Mouse (Mus musculus): Measurements from ENCODE around the gene Gm2a. TPM values are rescaled to one million over a fixed set of nuclear protein-coding genes. Genes with fewer than 3 reads are reported as not detected.
"Not testable (repeated sequence)": the region's sequence is repeated elsewhere in the genome, so short reads cannot be mapped to it uniquely, and the experiment has no call there.

Gm2a gene
- polyA plus RNA-seq, 1 experiment from 2014 or later, result 23.2 TPM

DNA sequence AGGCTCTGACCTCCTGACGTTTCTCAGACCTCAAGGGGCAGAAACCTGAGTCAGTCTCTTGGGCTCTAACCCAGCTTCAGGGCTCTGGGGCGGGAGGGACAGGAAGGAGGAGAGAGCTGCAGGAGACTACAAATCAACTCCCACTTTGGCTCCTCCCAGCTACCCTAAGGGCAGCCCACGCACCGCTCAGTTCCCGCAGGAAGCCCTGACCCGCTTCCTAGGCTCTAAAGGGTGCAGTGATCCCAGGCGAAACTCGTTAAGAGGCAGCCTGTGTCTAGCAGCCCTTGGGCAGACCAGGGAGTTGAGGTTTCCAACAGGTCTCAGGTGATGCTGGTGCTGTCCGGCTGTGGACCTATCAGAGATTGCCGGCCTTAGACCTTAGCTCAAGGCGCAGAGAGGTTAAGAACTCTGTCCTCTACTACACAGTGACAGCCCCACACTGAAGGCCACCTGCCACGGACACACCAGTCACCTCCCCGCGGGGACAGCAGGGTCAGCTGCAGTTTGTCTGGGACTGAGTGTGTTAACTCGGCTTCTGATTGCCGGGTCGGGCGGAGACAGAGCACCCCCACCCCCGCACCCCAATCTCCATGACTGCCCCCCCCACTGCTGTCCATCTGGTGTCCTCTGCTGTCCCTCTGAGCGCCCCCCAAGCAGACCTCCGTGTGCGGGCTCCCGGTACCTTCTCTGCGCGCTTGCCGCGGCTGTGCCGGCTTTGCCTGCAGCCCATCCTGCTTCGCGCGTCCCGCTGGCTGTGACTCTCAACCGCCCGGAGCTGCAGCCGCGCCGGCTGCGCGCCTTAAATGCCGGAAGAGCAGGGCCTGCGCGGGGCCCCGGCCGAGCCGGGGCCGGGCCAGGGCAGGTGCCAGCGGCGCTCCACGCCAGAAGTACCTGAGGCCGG, 20.3 kb upstream of the Gm2a start, which contains the start of gene Ccdc69:
TSS of gene Ccdc69 (minus strand) at position 801 of the 901 bp plus-strand sequence.
- Histone ChIP-seq H3K27me3 (replicated peaks) (peaks cover 17% of the 10 kb centered on the region), H3K9me3 (no peaks in the 10 kb centered on the region), H3K4me2 (peak within 1 kb of the TSS; percentile 94), H3K4me1 (peaks cover 16% of the 10 kb centered on the region), H3K36me3 (replicated peaks) (no peaks in the 10 kb centered on the region), H3K27ac (no peak within 1 kb of the TSS), H3K4me3 (peak within 1 kb of the TSS; percentile 42), H3K9ac (peak within 1 kb of the TSS; percentile 43)
- ATAC-seq (replicated peaks), result peak; percentile 48
- whole genome bisulfite sequencing, result under 1% methylated on average over 50 of the region's 50 CpGs

DNA sequence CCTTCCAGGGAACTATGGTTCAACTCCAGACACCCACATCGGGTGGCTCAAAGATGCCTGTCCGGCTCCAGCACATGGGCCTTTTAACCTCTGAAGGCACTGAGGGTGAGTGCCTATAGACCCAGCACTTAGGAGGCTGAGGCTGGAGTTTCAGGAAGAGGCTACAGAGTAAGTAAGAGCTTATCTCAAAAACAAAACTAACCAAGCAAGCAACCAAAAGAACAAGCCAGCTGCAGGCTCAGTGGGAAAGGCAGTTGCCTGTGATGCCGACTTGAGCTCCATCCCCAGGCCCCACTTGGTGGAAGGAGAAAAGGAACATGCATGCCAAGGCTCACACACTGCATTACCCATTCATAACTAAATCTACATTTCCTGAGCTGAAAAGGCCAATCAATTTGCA, 19.4 kb upstream of the Gm2a start:
- Histone ChIP-seq H3K27ac (no peak overlapping the region), H3K9ac (no peak overlapping the region), H3K9me3 (no peaks in the 10 kb centered on the region), H3K27me3 (replicated peaks) (peaks cover 17% of the 10 kb centered on the region), H3K4me3 (no peak overlapping the region), H3K4me1 (peaks cover 16% of the 10 kb centered on the region), H3K36me3 (replicated peaks) (no peaks in the 10 kb centered on the region), H3K4me2 (peak overlapping the region; percentile 94; the same call in 1 of the 2 replicates)
- WGBS, result 56% methylated on average over 3 of the region's 3 CpGs
- ATAC-seq (replicated peaks), result no peak

DNA sequence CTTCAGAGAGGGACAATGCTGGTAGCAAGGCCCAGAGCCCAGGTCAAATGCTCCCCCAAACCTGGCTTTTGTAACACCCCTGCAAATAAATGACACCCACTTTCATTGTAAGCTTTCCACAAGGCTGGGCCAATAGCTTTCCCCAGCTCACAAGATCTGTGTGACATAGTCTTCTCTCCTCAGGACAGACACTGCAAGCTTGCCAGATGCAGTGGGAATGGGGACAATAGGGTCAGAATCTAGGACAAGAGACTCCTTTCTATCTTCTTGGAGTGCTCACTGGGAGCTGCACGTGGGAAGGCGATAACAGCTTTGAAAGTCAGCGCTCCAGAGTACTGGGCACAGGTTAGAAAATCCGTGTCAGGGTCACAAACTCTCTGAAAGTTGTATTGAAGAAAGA, 18.7 kb upstream of the Gm2a start:
- Histone ChIP-seq H3K4me1 (peaks cover 16% of the 10 kb centered on the region), H3K9me3 (no peaks in the 10 kb centered on the region), H3K36me3 (replicated peaks) (no peaks in the 10 kb centered on the region), H3K27me3 (replicated peaks) (peaks cover 17% of the 10 kb centered on the region), H3K4me3 (no peak overlapping the region), H3K9ac (no peak overlapping the region), H3K27ac (no peak overlapping the region), H3K4me2 (no peak overlapping the region)
- WGBS, result 71% methylated on average over 4 of the region's 4 CpGs
- ATAC-seq (replicated peaks), result no peak

DNA sequence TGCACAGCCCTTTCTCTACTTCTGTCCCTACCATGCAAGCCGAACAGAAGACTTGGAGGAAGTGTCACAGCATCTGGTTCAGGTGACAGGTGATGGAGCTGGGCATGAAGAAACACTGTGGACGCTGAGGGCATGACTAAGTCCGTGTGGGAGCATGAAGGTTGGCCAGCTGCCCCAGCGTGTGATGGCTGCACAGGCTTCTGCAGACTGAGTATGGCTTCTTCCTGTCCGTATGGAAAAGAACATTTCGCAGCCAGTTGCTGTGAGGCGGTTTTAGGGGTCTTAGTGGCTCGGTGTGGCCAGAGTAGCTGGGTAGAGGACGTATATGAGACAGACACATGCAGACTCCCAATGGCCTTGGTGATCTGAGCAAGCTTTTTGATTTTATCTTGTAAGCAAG, 16.7 kb upstream of the Gm2a start:
- Histone ChIP-seq H3K4me2 (no peak overlapping the region), H3K4me1 (peaks cover 16% of the 10 kb centered on the region), H3K36me3 (replicated peaks) (no peaks in the 10 kb centered on the region), H3K4me3 (no peak overlapping the region), H3K27me3 (replicated peaks) (peaks cover 17% of the 10 kb centered on the region), H3K9ac (no peak overlapping the region), H3K9me3 (no peaks in the 10 kb centered on the region), H3K27ac (no peak overlapping the region)
- WGBS, result 89% methylated on average over 9 of the region's 9 CpGs
- no peak for ATAC-seq (replicated peaks)

DNA sequence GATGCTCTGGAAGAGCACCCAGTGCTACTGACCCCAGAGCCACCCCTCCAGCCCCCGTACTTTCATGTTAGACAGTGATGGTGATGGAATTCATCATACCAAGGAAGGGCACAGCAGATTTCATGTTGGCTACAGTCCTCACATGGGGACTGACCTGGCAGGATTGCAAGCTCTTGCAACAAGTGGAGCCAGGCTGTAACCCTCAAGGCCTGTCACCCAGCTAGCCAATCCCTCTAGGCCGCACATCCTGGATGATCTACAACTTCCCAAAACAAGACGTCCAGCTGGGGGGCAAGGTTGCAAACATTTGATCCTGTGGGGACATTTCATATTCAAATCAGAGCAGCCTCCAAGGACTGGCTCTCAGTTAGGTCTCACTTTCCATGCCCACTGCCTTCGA, 13.3 kb upstream of the Gm2a start:
- Histone ChIP-seq H3K9ac (no peak overlapping the region), H3K4me2 (no peak overlapping the region), H3K9me3 (no peaks in the 10 kb centered on the region), H3K4me1 (no peaks in the 10 kb centered on the region), H3K27me3 (replicated peaks) (no peaks in the 10 kb centered on the region), H3K27ac (no peak overlapping the region), H3K4me3 (no peak overlapping the region), H3K36me3 (replicated peaks) (no peaks in the 10 kb centered on the region)
- WGBS, result 80% methylated on average over 4 of the region's 4 CpGs
- ATAC-seq (replicated peaks), result no peak

DNA sequence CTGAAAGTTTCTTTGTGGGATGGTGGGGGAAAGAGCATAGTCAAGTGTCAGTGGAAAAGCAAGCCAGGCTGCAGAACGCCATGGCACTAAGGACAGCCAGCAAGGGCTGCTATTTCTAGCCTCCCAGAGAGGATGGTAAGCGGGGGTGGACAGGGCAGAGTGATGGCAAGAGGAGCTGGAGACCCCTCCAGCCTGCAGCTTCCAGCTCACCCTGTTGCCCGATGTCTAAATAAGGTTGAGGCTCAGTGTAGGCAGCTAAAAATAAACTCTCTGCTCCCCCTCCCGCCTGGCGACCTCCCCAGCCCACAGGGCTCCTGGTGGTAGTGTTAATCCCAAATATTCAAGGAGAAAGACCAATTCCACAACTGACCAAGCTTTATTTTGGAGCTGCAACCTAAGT, 12.5 kb upstream of the Gm2a start:
- Histone ChIP-seq H3K27me3 (replicated peaks) (no peaks in the 10 kb centered on the region), H3K4me1 (no peaks in the 10 kb centered on the region), H3K27ac (no peak overlapping the region), H3K4me3 (no peak overlapping the region), H3K9ac (no peak overlapping the region), H3K4me2 (no peak overlapping the region), H3K9me3 (no peaks in the 10 kb centered on the region), H3K36me3 (replicated peaks) (no peaks in the 10 kb centered on the region)
- no peak for ATAC-seq (replicated peaks)
- 56% methylated on average over 5 of the region's 5 CpGs for WGBS

DNA sequence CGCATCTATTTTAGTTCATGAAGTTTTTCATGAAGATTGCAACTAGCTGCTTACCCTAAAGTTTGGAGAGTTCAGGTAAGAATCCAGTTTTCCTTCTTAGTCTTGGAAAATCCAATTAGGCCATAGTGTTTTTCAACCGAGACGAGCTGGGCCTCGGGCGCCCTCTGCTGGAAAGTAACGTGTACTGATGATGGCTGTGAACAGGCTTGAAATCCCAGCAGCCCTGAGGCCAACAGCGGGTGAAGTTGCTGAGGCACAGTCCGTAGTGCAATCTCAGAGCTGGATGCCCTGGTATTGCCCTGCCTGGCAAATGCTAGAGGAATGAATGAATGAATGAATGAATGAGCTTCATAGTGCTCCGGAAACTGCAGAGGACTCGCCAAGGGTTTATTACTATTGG, 10.9 kb upstream of the Gm2a start:
- H3K4me2 ChIP-seq, result no peak overlapping the region
- no peaks in the 10 kb centered on the region for H3K9me3 ChIP-seq
- WGBS, result 5% methylated on average over 10 of the region's 10 CpGs
- no peak overlapping the region for H3K27ac ChIP-seq
- H3K4me3 ChIP-seq, result no peak overlapping the region
- no peak overlapping the region for H3K9ac ChIP-seq
- H3K27me3 ChIP-seq (replicated peaks), result no peaks in the 10 kb centered on the region
- no peaks in the 10 kb centered on the region for H3K36me3 ChIP-seq (replicated peaks)
- ATAC-seq (replicated peaks), result peak; percentile 69; the same call in 1 of the 2 replicates
- no peaks in the 10 kb centered on the region for H3K4me1 ChIP-seq

DNA sequence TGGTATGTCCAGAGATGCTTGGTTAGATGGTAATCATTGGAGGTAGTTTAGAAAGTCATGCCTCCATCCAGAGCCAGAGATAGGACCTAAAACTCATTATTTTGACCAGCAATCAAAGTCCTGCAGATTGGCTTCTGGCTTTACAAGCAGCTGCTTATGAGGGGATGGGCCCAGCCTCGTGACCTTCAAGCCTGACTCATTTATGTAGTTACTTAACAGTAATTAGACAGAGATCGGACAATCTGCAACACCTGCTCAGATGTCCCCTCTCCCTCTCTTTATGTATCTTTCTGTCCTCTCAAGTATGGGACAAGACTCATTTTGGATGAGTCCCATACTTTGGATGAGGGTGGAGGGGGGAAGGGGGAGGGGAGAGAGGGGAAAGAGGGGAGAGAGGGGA, 8.0 kb upstream of the Gm2a start:
- no peak for ATAC-seq (replicated peaks)
- H3K36me3 ChIP-seq (replicated peaks), result no peaks in the 10 kb centered on the region
- no peaks in the 10 kb centered on the region for H3K9me3 ChIP-seq
- no peak overlapping the region for H3K27ac ChIP-seq
- no peak overlapping the region for H3K4me2 ChIP-seq
- WGBS, result 80% methylated on average over 2 of the region's 2 CpGs
- no peak overlapping the region for H3K9ac ChIP-seq
- no peaks in the 10 kb centered on the region for H3K4me1 ChIP-seq
- H3K27me3 ChIP-seq (replicated peaks), result no peaks in the 10 kb centered on the region
- H3K4me3 ChIP-seq, result no peak overlapping the region

DNA sequence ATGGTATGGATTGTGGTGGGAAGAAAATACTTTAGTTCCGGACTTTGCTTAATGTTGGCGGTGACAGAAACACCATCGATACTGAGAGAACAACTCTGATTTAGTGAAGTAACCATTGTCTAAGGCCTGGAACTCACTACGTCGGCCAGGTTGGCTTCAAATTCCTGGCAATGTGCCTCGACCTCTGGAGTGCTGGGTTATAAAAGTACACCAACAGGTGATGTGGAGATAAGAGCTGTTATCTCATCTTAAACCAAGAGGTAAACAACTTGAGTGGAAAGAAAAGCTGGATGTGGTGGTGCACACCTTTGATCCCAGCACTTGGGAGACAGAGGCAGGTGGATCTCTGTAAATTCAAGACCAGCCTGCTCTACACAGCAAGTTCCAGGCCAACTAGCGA, 4.8 kb upstream of the Gm2a start:
- WGBS, result 88% methylated on average over 7 of the region's 7 CpGs
- Histone ChIP-seq H3K9ac (no peak overlapping the region), H3K27me3 (replicated peaks) (no peaks in the 10 kb centered on the region), H3K36me3 (replicated peaks) (no peaks in the 10 kb centered on the region), H3K4me3 (no peak overlapping the region), H3K9me3 (no peaks in the 10 kb centered on the region), H3K4me2 (no peak overlapping the region), H3K4me1 (peaks cover 6% of the 10 kb centered on the region; the same call in 1 of the 2 replicates), H3K27ac (no peak overlapping the region)
- ATAC-seq (replicated peaks), result no peak

DNA sequence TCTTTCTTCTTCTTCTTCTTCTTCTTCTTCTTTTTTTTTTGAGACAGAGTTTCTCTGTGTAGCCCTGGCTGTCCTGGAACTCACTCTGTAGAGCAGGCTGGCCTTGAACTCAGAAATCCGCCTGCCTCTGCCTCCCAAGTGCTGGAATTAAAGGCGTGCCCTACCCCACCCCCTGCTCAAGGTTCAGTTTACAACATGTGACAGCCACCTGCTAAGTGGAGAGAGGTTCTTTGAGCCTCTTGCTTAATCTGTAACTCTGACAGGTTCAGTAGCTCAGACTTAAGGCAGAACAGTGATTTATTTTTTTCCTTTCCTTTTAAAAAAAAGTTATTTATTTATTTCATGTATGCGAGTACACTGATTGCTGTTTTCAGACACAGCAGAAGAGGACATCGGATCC, 1.6 kb upstream of the Gm2a start:
- peaks cover 27% of the 10 kb centered on the region for H3K4me1 ChIP-seq
- H3K27me3 ChIP-seq (replicated peaks); H3K36me3 ChIP-seq (replicated peaks); H3K4me2 ChIP-seq; H3K27ac ChIP-seq; H3K9me3 ChIP-seq; ATAC-seq (replicated peaks); H3K4me3 ChIP-seq; H3K9ac ChIP-seq: not testable (repeated sequence)
- 92% methylated on average over 4 of the region's 4 CpGs for WGBS

DNA sequence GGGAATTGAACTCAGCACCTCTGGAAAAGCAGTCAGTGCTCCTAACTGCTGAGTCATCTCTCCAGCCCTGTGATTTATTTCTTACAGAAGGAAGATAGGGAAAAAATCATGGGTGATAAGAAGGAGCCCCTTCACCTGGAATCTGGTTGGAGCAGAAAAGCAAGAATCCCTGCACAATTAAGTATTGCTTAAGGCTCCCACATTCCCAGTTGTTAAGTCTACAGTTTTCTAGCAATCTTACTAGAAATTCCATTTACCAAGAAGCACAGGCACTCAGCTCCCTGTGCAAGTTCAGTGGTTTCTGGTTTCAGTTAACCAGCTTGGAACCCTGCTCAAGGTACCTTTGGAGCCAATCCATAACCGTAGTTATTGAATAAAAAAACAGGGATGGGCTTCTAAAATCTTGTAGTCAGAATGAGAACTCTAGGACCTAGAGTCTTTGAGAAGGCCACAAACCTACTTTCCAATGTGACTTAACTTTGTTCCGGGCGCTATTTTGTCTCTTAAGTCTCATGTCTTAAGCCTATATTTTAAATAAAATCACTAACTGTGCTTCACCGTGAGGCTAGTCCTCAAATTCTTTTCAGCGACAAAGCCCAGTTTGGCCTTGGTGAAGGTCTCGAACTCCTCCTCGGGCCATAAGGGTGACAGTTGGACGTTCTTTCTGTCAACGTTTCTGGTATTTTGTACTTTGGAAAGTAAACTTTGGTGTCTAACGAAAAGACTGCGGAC, 1.0 kb upstream of the Gm2a start:
- Histone ChIP-seq H3K36me3 (replicated peaks) (no peaks in the 10 kb centered on the region), H3K27ac (0 out of 2 replicates have a peak overlapping the region, but pooled peaks have one; percentile 80), H3K4me1 (peaks cover 27% of the 10 kb centered on the region), H3K9ac (no peak overlapping the region), H3K4me2 (peak overlapping the region; percentile 81), H3K27me3 (replicated peaks) (no peaks in the 10 kb centered on the region), H3K4me3 (peak overlapping the region; percentile 54), H3K9me3 (no peaks in the 10 kb centered on the region)
- 44% methylated on average over 11 of the region's 11 CpGs for WGBS
- ATAC-seq (replicated peaks), result no peak

DNA sequence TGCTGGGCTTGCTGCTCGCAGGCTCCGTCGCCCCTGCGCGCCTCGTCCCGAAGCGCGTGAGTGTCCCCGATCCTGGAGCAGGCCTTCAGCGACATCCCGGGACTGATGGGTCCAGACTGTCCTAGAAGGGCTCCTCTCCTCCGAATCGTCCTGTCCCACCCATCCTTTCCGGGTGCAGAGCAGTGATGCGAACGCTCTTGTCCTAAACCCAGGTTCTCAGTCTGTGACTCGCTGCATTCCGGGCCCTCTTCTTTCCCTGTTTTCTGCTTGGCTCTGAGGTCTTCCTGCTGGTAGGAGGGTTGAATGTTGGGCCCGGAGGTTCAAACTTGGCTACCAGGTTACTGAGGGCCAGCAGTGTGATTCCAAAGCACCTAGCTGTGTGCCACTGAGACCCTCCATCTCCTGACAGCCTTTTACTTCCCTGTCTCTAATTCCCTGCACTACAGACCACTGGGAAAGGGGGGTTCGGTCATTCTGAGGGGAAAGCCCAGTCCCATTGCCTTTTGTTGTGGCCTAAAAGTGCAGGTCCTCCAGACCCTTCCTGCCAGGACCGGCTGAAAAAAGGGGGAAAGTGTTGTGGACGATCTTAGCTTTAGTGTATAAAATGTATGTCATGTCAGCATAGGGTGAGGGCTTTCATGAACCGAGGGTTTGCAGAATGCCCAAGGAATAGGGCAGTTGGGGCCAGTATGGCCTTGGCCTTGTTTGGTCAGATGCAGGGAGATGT, 437 bp downstream of the Gm2a start:
- peak overlapping the region; percentile 76 for H3K9ac ChIP-seq
- no peaks in the 10 kb centered on the region for H3K36me3 ChIP-seq (replicated peaks)
- H3K27ac ChIP-seq, result peak overlapping the region; percentile 80
- H3K4me3 ChIP-seq, result peak overlapping the region; percentile 54
- 13% methylated on average over 24 of the region's 24 CpGs for WGBS
- no peaks in the 10 kb centered on the region for H3K27me3 ChIP-seq (replicated peaks)
- peaks cover 27% of the 10 kb centered on the region for H3K4me1 ChIP-seq
- H3K9me3 ChIP-seq, result no peaks in the 10 kb centered on the region
- H3K4me2 ChIP-seq, result peak overlapping the region; percentile 81
- ATAC-seq (replicated peaks), result peak; percentile 37

Measured in midbrain, embryonic 15.5 days (tissue).